Mouse (Mus musculus): Measurements from ENCODE around the gene Tex2. TPM values are rescaled to one million over a fixed set of nuclear protein-coding genes. Genes with fewer than 3 reads are reported as not detected.
A peak's percentile ranks its signal among the peaks of the same experiment; 100 is the strongest.

Gene Tex2
- polyA plus RNA-seq, 1 experiment = 79.6 TPM

GRCm38 (mm10) chr11:106617821-106618580, 4.8 kb upstream of the Tex2 start:
- TF ChIP-seq POLR2A (IDR thresholded peaks at IDR 0.05; ENCODE audit: borderline replicate concordance, insufficient read depth, low read length) (no peak), CTCF (IDR thresholded peaks at IDR 0.05; ENCODE audit: borderline replicate concordance, insufficient read depth, low read depth, low read length) (no peak)
- Histone ChIP-seq H3K4me3 (replicated peaks; ENCODE audit: insufficient read depth, low read depth, low read length) (no peak overlapping the region), H3K27ac (ENCODE audit: insufficient read depth, low read length) (no peak overlapping the region), H3K4me1 (ENCODE audit: control insufficient read depth, insufficient read depth, low read length) (no peaks in the 10 kb centered on the region), H3K27me3 (ENCODE audit: control insufficient read depth, insufficient read depth, low read length) (no peaks in the 10 kb centered on the region)
- 79% methylated on average over 13 of the region's 13 CpGs for WGBS
- DNase-seq = no peak

GRCm38 (mm10) chr11:106615561-106615960, 2.3 kb upstream of the Tex2 start:
- H3K27me3 ChIP-seq (ENCODE audit: control insufficient read depth, insufficient read depth, low read length) = no peaks in the 10 kb centered on the region
- H3K27ac ChIP-seq (ENCODE audit: insufficient read depth, low read length) = no peak overlapping the region
- no peak overlapping the region for H3K4me3 ChIP-seq (replicated peaks; ENCODE audit: insufficient read depth, low read depth, low read length)
- peaks cover 7% of the 10 kb centered on the region; the same call in 1 of the 2 replicates for H3K4me1 ChIP-seq (ENCODE audit: control insufficient read depth, insufficient read depth, low read length)
- 76% methylated on average over 4 of the region's 4 CpGs for WGBS
- TF ChIP-seq CTCF (IDR thresholded peaks at IDR 0.05; ENCODE audit: borderline replicate concordance, insufficient read depth, low read depth, low read length) (no peak), POLR2A (IDR thresholded peaks at IDR 0.05; ENCODE audit: borderline replicate concordance, insufficient read depth, low read length) (no peak)
- no peak for DNase-seq

DNA sequence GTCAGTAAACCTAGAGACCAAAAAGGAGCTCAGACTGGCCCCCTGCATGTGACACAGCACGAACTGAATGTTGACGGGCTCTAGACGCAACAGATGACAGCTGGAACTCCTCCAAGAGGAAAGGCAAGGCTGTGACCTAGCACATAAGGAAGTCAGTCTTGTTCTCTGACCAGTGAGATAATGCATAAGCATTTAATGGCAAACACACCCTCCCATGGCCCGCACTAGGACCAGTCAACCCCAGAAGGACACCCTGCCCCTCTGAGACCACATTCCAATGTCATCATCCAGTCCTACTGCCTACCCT, 1.1 kb upstream of the Tex2 start:
- peak in 1 of 2 experiments; percentile 30 for DNase-seq
- WGBS = 35% methylated on average over 4 of the region's 4 CpGs
- H3K27me3 ChIP-seq (ENCODE audit: control insufficient read depth, insufficient read depth, low read length) = no peaks in the 10 kb centered on the region
- H3K4me1 ChIP-seq (ENCODE audit: control insufficient read depth, insufficient read depth, low read length) = peaks cover 13% of the 10 kb centered on the region
- H3K4me3 ChIP-seq (replicated peaks; ENCODE audit: insufficient read depth, low read depth, low read length) = no peak overlapping the region
- no peak overlapping the region for H3K27ac ChIP-seq (ENCODE audit: insufficient read depth, low read length)
- TF ChIP-seq POLR2A (IDR thresholded peaks at IDR 0.05; ENCODE audit: borderline replicate concordance, insufficient read depth, low read length) (no peak), CTCF (IDR thresholded peaks at IDR 0.05; ENCODE audit: borderline replicate concordance, insufficient read depth, low read depth, low read length) (no peak)

DNA sequence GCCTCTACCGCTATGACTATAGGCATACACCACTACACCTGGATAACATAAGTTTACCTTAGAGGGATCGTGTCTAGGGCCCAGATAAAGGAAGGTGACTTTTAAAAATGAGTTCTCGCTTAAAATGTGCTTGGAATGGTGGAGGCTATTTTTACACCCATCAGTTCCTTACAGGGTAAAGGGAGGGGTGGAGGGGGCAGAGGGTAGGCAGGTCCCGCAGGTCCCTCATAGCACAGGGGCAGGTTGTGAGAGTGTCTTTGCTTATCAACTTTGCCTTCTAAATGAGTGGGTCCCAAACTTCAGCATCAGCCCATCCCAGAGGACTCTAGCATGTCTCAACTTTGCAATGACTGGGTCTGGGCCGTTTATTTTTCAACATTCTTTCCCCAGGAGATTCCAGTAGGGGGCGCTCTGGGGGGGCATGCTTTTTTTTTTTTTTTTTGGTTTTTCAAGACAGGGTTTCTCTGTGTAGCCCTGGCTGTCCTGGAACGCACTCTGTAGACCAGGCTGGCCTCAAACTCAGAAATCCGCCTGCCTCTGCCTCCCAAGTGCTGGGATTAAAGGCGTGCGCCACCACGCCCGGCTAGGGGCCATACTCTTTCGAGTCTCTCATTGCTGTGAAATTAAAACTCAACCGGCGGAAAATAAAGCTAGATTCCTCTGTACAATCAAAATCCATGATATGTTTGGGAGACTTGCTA, 565 bp upstream of the Tex2 start:
- 52% methylated on average over 15 of the region's 15 CpGs for WGBS
- H3K4me3 ChIP-seq (replicated peaks; ENCODE audit: insufficient read depth, low read depth, low read length) = no peak overlapping the region
- peaks cover 14% of the 10 kb centered on the region for H3K4me1 ChIP-seq (ENCODE audit: control insufficient read depth, insufficient read depth, low read length)
- DNase-seq = peak in 1 of 2 experiments; percentile 19
- no peaks in the 10 kb centered on the region for H3K27me3 ChIP-seq (ENCODE audit: control insufficient read depth, insufficient read depth, low read length)
- H3K27ac ChIP-seq (ENCODE audit: insufficient read depth, low read length) = no peak overlapping the region
- TF ChIP-seq CTCF (IDR thresholded peaks at IDR 0.05; ENCODE audit: borderline replicate concordance, insufficient read depth, low read depth, low read length) (no peak), POLR2A (IDR thresholded peaks at IDR 0.05; ENCODE audit: borderline replicate concordance, insufficient read depth, low read length) (no peak)

DNA sequence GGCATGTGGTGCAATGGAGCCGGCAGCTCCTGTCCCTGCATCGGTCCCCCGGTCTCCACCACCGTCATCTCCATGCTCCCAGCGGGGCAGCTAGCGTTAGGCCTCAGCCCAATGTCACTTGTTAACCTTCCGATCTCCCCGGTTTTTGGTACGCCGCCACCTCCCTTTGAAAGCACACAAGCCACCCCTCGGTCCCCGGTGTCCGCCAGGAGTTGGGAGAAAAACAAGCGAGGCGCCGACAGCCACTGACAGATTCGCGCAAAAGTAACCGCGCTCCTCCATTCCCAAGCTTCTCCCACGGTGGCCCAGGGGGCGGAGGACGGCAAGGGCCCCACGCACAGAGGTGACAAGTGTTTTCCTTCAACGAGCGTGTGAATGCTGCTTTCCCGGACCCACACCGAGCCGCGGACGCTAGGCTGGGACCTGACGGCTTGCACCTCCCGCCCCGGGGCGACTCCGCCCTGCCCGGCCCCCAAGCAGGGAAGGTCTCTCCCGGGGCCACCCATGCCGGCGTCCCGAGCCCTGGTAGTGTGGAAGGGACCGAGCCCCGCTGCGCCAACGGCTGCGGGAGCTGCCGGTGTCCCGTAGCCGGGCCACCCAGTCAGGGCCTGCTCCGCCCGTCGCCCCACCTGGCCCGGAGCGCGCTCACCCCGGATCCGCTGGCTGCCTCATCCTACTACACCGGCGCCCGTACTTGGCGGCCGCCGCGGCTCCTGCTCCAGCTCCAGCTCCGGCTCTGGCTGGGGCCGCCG, 838 bp downstream of the Tex2 start:
- under 1% methylated on average over 66 of the region's 67 CpGs for WGBS
- Histone ChIP-seq H3K27me3 (ENCODE audit: control insufficient read depth, insufficient read depth, low read length) (no peaks in the 10 kb centered on the region), H3K4me3 (replicated peaks; ENCODE audit: insufficient read depth, low read depth, low read length) (peak overlapping the region; percentile 97), H3K27ac (ENCODE audit: insufficient read depth, low read length) (peak overlapping the region; percentile 81), H3K4me1 (ENCODE audit: control insufficient read depth, insufficient read depth, low read length) (peaks cover 14% of the 10 kb centered on the region)
- TF ChIP-seq POLR2A (IDR thresholded peaks at IDR 0.05; ENCODE audit: borderline replicate concordance, insufficient read depth, low read length) (no peak), CTCF (IDR thresholded peaks at IDR 0.05; ENCODE audit: borderline replicate concordance, insufficient read depth, low read depth, low read length) (no peak)
- DNase-seq = peak; percentile 67 to 71

DNA sequence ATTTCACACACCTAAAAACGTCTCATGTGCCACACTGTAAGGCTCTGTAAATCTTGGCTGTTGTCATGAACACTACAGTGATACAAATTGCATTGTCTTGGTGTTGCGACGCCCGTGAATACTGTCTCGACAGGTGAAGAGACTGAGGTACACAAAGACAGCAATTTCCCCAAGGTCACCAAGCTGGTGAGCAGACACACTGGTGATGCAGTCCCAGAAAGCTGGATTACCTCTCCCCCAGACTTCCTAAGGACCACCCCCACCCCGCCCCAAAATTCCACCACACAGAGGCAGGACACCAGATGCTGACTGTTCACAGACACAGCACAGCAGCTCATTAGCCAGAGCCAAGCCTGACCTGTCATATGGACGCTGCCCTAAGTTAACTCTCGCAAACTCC, 3.5 kb downstream of the Tex2 start:
- H3K4me3 ChIP-seq (replicated peaks; ENCODE audit: insufficient read depth, low read depth, low read length) = no peak overlapping the region
- H3K4me1 ChIP-seq (ENCODE audit: control insufficient read depth, insufficient read depth, low read length) = peaks cover 24% of the 10 kb centered on the region
- H3K27me3 ChIP-seq (ENCODE audit: control insufficient read depth, insufficient read depth, low read length) = no peaks in the 10 kb centered on the region
- no peak overlapping the region for H3K27ac ChIP-seq (ENCODE audit: insufficient read depth, low read length)
- no peak for DNase-seq
- TF ChIP-seq CTCF (IDR thresholded peaks at IDR 0.05; ENCODE audit: borderline replicate concordance, insufficient read depth, low read depth, low read length) (no peak), POLR2A (IDR thresholded peaks at IDR 0.05; ENCODE audit: borderline replicate concordance, insufficient read depth, low read length) (no peak)
- 85% methylated on average over 8 of the region's 8 CpGs for WGBS

DNA sequence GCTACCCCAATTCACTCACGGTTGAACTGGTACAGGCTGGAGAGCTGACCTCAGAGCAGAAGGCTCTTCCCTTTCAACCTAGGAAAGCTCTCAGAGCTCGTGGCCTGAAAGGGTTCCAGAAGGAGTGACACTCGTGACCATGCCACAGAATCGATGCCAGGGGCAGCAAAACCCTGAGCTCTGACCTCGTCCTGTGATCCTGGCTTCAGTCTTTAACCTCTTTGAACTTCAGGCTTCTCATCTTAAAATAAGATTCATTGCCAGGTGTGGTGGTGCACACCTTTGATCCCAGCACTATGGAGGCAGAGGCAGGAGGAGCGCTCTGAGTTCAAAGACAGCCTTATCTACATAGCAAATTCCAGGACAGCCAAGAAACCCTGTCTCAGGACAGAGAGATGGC, 5.9 kb downstream of the Tex2 start:
- H3K27ac ChIP-seq (ENCODE audit: insufficient read depth, low read length) = no peak overlapping the region
- WGBS = 60% methylated on average over 6 of the region's 6 CpGs
- H3K4me1 ChIP-seq (ENCODE audit: control insufficient read depth, insufficient read depth, low read length) = peaks cover 28% of the 10 kb centered on the region
- TF ChIP-seq CTCF (IDR thresholded peaks at IDR 0.05; ENCODE audit: borderline replicate concordance, insufficient read depth, low read depth, low read length) (no peak), POLR2A (IDR thresholded peaks at IDR 0.05; ENCODE audit: borderline replicate concordance, insufficient read depth, low read length) (no peak)
- H3K4me3 ChIP-seq (replicated peaks; ENCODE audit: insufficient read depth, low read depth, low read length) = no peak overlapping the region
- no peaks in the 10 kb centered on the region for H3K27me3 ChIP-seq (ENCODE audit: control insufficient read depth, insufficient read depth, low read length)
- no peak for DNase-seq

All from cerebellum, adult 2 months (tissue).